14 mouse cellular contexts compared by ENCODE assay signal in the genomic region with DNA sequence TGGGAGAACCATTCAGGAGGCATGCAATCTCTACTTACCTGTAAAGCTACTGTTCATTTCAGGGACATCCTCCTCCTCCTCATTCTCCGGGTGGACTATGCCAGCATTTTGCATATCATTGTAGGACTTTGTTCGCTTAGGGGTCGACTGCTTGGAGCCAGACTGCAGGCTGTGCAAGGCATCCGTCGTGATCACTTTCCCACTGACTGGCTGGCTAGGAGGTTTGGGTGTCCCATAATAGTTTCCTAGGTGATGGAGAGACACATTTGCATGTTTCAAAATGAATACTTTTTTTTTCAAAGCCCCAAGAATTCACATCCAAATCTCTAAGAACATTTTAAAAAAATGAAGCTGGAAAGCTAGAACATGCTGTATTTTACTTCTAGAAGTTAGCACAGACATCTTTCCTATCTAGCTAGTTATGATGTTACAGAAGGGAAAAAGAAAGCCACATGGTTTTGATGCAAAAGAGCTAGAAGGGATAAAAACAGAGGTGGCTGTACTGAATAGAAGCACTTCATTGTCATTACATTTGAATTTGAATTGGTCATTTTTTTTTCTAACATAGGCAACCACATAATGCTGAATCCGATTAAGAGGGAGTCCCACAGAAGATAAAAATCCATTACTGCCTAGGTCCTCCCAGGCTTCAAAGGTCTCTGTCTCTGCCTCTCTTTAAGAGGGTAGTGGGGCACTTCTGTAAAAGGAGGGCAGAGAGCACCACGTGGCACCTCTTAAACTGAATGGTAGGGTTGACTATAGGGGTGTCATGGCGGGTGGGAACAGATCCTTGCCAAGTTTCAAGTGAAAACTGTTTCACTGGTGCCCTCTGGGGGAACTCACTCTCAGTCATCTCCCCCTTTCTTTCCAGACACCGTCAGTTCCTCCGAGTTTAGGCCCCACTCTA.
DNase-seq lines count a peak whose midpoint lies in the region; ATAC-seq and TF ChIP-seq lines count a peak whose summit lies in the region.
"Had no signal": no experiment of that assay in that cellular context is flagged by ENCODE, and none has a peak within 500 bp of the region (broad histone marks: within the 10 kb centered on the region; RNA-seq: fewer than 3 reads in every experiment).

No protein-coding gene starts in this region.

- no peak for DNase-seq in left cerebral cortex, adult 2 months (ENCODE audit: extremely low spot score in 1 of 2, low spot score in 2 of 2)
- DNase-seq in left cerebral cortex, adult 11 months (ENCODE audit: low spot score), result no peak
- peak; percentile 54 for DNase-seq in hindbrain, postnatal 0 days (ENCODE audit: low spot score)
- DNase-seq in yolk sac, embryonic 10.5 days (ENCODE audit: low spot score), result no peak
- DNase-seq in spleen, postnatal 14 days (ENCODE audit: low spot score in 2 of 2), result no peak
- DNase-seq in gastrocnemius, postnatal 25 days, result no peak
- DNase-seq: B cell, adult 2 months; cerebellum, adult 11 months; kidney, adult 2 months; liver, postnatal 0 days had no signal

- H3K4me3 ChIP-seq in left cerebral cortex, adult 2 months, result no peak overlapping the region
- peak overlapping the region; percentile 26 for H3K4me3 ChIP-seq in forebrain, embryonic 16.5 days (replicated peaks; ENCODE audit: low read length)
- no peak overlapping the region; the same call in 1 of the 2 replicates for H3K4me3 ChIP-seq in hindbrain, postnatal 0 days (ENCODE audit: low read length)
- H3K4me3 ChIP-seq in neural tube, embryonic 12.5 days, result no peak overlapping the region
- H3K4me3 ChIP-seq: limb, embryonic 13.5 days had no signal

- H3K9me3 ChIP-seq in forebrain, embryonic 16.5 days (ENCODE audit: control insufficient read depth, low read length), result no peaks in the 10 kb centered on the region
- no peaks in the 10 kb centered on the region for H3K9me3 ChIP-seq in hindbrain, postnatal 0 days (ENCODE audit: low read length)
- no peaks in the 10 kb centered on the region for H3K9me3 ChIP-seq in neural tube, embryonic 12.5 days
- H3K9me3 ChIP-seq: limb, embryonic 13.5 days had no signal

- H3K9ac ChIP-seq in forebrain, embryonic 16.5 days (replicated peaks; ENCODE audit: low read depth, low read length), result no peak overlapping the region
- H3K9ac ChIP-seq in hindbrain, postnatal 0 days (replicated peaks; ENCODE audit: low read length), result no peak overlapping the region
- no peak overlapping the region for H3K9ac ChIP-seq in neural tube, embryonic 12.5 days
- H3K9ac ChIP-seq: limb, embryonic 13.5 days; liver, postnatal 0 days had no signal

- ATAC-seq in forebrain, embryonic 16.5 days, result peak; percentile 91
- peak; percentile 87 for ATAC-seq in hindbrain, postnatal 0 days
- peak; percentile 93 for ATAC-seq in neural tube, embryonic 12.5 days (ENCODE audit: low FRiP score, low read depth)
- ATAC-seq: liver, postnatal 0 days; Patski had no signal

- peak overlapping the region; percentile 21; the same call in 1 of the 2 replicates for H3K27ac ChIP-seq in left cerebral cortex, adult 2 months
- peak overlapping the region; percentile 61 for H3K27ac ChIP-seq in forebrain, embryonic 16.5 days (ENCODE audit: low read length)
- peak overlapping the region; percentile 51; the same call in 1 of the 2 replicates for H3K27ac ChIP-seq in hindbrain, postnatal 0 days
- no peak overlapping the region for H3K27ac ChIP-seq in neural tube, embryonic 12.5 days
- H3K27ac ChIP-seq: limb, embryonic 13.5 days had no signal

- no peak for TF ChIP-seq CTCF in left cerebral cortex, adult 2 months (IDR thresholded peaks at IDR 0.05)
- no peak for TF ChIP-seq CTCF in hindbrain, postnatal 0 days (IDR thresholded peaks at IDR 0.05; ENCODE audit: low read depth)

- peak overlapping the region; percentile 10 for H3K4me2 ChIP-seq in forebrain, embryonic 16.5 days (ENCODE audit: low read length)
- peak overlapping the region; percentile 7; the same call in 1 of the 2 replicates for H3K4me2 ChIP-seq in hindbrain, postnatal 0 days (ENCODE audit: low read depth, low read length)
- peak overlapping the region; percentile 22; the same call in 1 of the 2 replicates for H3K4me2 ChIP-seq in neural tube, embryonic 12.5 days (replicated peaks)
- H3K4me2 ChIP-seq: limb, embryonic 13.5 days had no signal

- no peaks in the 10 kb centered on the region for H3K27me3 ChIP-seq in forebrain, embryonic 16.5 days (replicated peaks; ENCODE audit: control insufficient read depth, insufficient read depth, low read length)
- H3K27me3 ChIP-seq in hindbrain, postnatal 0 days (ENCODE audit: insufficient read depth, low read length), result no peaks in the 10 kb centered on the region
- no peaks in the 10 kb centered on the region for H3K27me3 ChIP-seq in neural tube, embryonic 12.5 days (replicated peaks)
- H3K27me3 ChIP-seq: limb, embryonic 13.5 days; Patski had no signal

- H3K36me3 ChIP-seq in forebrain, embryonic 16.5 days (ENCODE audit: control insufficient read depth, insufficient read depth), result no peaks in the 10 kb centered on the region
- H3K36me3 ChIP-seq in hindbrain, postnatal 0 days (ENCODE audit: insufficient read depth, low read length), result no peaks in the 10 kb centered on the region
- no peaks in the 10 kb centered on the region for H3K36me3 ChIP-seq in neural tube, embryonic 12.5 days
- H3K36me3 ChIP-seq: limb, embryonic 13.5 days had no signal

- intact Hi-C loops in left cerebral cortex, adult 2 months (cut with DNase I), result no loop called here

- H3K4me1 ChIP-seq in forebrain, embryonic 16.5 days (replicated peaks; ENCODE audit: control insufficient read depth, insufficient read depth, low read length), result 0 out of 2 replicates have a peak, but pooled peaks cover 7% of the 10 kb centered on the region
- H3K4me1 ChIP-seq in hindbrain, postnatal 0 days (ENCODE audit: insufficient read depth, low read length), result no peaks in the 10 kb centered on the region
- H3K4me1 ChIP-seq in neural tube, embryonic 12.5 days, result 0 out of 2 replicates have a peak, but pooled peaks cover 4% of the 10 kb centered on the region
- H3K4me1 ChIP-seq: limb, embryonic 13.5 days had no signal

- 17% methylated on average over 10 of the region's 10 CpGs for WGBS in forebrain, embryonic 16.5 days
- 24% methylated on average over 10 of the region's 10 CpGs for WGBS in hindbrain, postnatal 0 days
- 33% methylated on average over 10 of the region's 10 CpGs for WGBS in neural tube, embryonic 12.5 days
